8 mouse cellular contexts compared by ENCODE assay signal in the genomic region with DNA sequence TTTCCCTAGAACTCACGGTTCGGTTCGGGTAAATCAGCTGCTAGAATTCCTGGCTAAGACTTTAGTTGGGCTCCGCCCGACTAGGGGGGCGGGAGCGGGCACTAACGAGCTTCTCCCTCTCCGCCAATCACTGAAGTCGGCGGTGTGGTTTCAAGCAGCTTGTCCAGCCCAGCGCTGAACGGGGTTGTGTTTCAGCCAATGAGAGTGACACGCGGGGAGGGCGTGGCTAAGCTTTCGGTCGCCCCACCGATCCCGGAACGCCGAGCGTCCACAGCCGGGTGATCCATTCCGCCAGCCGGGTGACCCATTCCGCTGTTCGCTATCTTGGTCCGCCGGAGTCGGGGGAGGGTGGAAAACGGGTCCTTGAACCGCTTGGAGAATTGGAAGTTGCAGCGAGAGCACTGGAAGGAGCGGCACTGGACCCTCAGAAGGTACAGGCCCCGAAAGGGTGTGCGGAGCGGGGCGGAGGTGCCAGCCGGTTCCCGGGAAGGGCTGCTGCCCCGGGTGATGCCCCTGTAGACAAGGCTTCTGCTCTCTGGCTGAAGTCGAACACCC. TPM values are rescaled to one million over a fixed set of nuclear protein-coding genes. Genes with fewer than 3 reads are reported as not detected.
A peak's percentile ranks its signal among the peaks of the same experiment; 100 is the strongest.
DNase-seq lines count a peak whose midpoint lies in the region; ATAC-seq lines count a peak whose summit lies in the region.

Stat2 (plus strand) TSS at position 273 of the 555 bp plus-strand sequence.

- ATAC-seq in erythroblast, adult 5-6 weeks (replicated peaks; ENCODE audit: low FRiP score, poor library complexity, severe bottlenecking): peak; percentile 97
- peak; percentile 100 for ATAC-seq in kidney, embryonic 15.5 days (replicated peaks; ENCODE audit: low FRiP score)
- peak; percentile 99 for ATAC-seq in monocyte, adult 5-6 weeks (replicated peaks; ENCODE audit: insufficient number of reproducible peaks, low FRiP score, low TSS enrichment, poor library complexity, severe bottlenecking)

- H3K4me2 ChIP-seq in kidney, embryonic 15.5 days: peak within 1 kb of the TSS; percentile 77

- WGBS in heart, embryonic 10.5 days: under 1% methylated on average over 43 of the region's 43 CpGs
- WGBS in kidney, embryonic 15.5 days: under 1% methylated on average over 43 of the region's 43 CpGs

- H3K36me3 ChIP-seq in heart, embryonic 10.5 days: 0 out of 2 replicates have a peak, but pooled peaks cover 3% of the 10 kb centered on the region
- H3K36me3 ChIP-seq in kidney, embryonic 15.5 days: no peaks in the 10 kb centered on the region

- no peaks in the 10 kb centered on the region for H3K27me3 ChIP-seq in heart, embryonic 10.5 days (ENCODE audit: insufficient read depth, poor library complexity, severe bottlenecking)
- no peaks in the 10 kb centered on the region for H3K27me3 ChIP-seq in kidney, embryonic 15.5 days

- peak within 1 kb of the TSS; percentile 92 for H3K4me3 ChIP-seq in heart, embryonic 10.5 days
- H3K4me3 ChIP-seq in kidney, embryonic 15.5 days (replicated peaks): peak within 1 kb of the TSS; percentile 76

- peaks cover 16% of the 10 kb centered on the region; the same call in 1 of the 2 replicates for H3K4me1 ChIP-seq in heart, embryonic 10.5 days
- H3K4me1 ChIP-seq in kidney, embryonic 15.5 days: peaks cover 12% of the 10 kb centered on the region; the same call in 1 of the 2 replicates

- peak within 1 kb of the TSS; percentile 91 for H3K27ac ChIP-seq in heart, embryonic 10.5 days
- H3K27ac ChIP-seq in kidney, embryonic 15.5 days: peak within 1 kb of the TSS; percentile 78

- peak; percentile 91 to 93 for DNase-seq in B cell, adult 2 months
- peak; percentile 100 for DNase-seq in brain, adult 2 months (ENCODE audit: low read depth, low spot score)
- DNase-seq in heart, embryonic 10.5 days (ENCODE audit: low spot score): peak; percentile 100
- DNase-seq in liver: peak; percentile 98
- DNase-seq in spleen, postnatal 4 days (ENCODE audit: low spot score in 2 of 2): peak; percentile 96 to 97

- H3K9me3 ChIP-seq in heart, embryonic 10.5 days: no peaks in the 10 kb centered on the region
- H3K9me3 ChIP-seq in kidney, embryonic 15.5 days (replicated peaks): no peaks in the 10 kb centered on the region

- H3K9ac ChIP-seq in kidney, embryonic 15.5 days: peak within 1 kb of the TSS; percentile 67

RNA-seq across cellular contexts. Expression of gene Stat2, which starts in this region (rescaled TPM):
- 14.8 and 25.1 TPM in 2 replicates for total RNA-seq in erythroblast, adult 5-6 weeks (2015; ENCODE audit: low replicate concordance)
- total RNA-seq in erythroblast, adult 5-6 weeks (2017; ENCODE audit: low replicate concordance): 16.0 and 25.2 TPM in 2 replicates
- 10.8 and 11.0 TPM in 2 replicates for polyA plus RNA-seq in heart, embryonic 10.5 days (2016; fragmentation: Nextera tagmentation; extraction: Ambion mirVana)
- polyA plus RNA-seq in kidney, embryonic 15.5 days (2015; fragmentation: Nextera tagmentation; extraction: Ambion mirVana): 11.8 and 14.2 TPM in 2 replicates
- total RNA-seq in monocyte, adult 5-6 weeks (2017): 17.5 to 30.8 TPM (median 30.3 TPM) in 3 replicates

Comparison
In these comparisons a context has a peak if more than half of its experiments do, and no peak if none do; other contexts are left out.
1. Peak in every context shown above with its lines: DNase-seq, ATAC-seq, H3K4me3 ChIP-seq and H3K27ac ChIP-seq.